Mouse (Mus musculus): ENCODE data around the gene Ak8.

Ak8 gene

DNA sequence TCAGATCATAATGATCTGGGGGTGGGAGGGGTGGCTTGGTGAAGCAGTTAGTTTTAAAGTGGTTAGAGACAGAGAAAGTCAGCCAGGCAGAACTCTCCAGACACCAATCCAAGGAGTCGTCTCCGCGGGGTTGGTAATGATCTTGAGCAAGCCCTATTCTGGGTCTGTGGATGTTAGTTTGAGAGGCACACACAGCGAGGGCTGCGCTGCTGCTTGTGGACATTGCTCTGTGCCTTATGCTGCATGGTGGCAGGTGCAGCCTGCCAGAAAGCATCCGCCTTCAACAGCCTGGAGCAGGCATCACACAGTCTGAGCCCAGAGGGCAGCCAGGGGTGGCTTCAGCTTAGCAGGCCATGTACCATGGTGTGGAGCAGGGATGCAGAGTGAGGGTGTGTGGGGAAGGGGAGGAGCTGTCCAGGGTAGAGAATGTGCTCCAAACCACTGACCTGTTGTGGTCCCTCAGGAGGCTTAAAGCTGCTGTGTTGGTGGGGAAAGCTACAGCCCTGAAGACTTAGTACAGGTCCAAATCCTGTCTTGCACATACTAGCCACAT, 87.2 kb downstream of the Ak8 start:
- DNase-seq (ENCODE audit: inconsistent age in 2 of 2, low spot score in 1 of 2) = no peak

DNA sequence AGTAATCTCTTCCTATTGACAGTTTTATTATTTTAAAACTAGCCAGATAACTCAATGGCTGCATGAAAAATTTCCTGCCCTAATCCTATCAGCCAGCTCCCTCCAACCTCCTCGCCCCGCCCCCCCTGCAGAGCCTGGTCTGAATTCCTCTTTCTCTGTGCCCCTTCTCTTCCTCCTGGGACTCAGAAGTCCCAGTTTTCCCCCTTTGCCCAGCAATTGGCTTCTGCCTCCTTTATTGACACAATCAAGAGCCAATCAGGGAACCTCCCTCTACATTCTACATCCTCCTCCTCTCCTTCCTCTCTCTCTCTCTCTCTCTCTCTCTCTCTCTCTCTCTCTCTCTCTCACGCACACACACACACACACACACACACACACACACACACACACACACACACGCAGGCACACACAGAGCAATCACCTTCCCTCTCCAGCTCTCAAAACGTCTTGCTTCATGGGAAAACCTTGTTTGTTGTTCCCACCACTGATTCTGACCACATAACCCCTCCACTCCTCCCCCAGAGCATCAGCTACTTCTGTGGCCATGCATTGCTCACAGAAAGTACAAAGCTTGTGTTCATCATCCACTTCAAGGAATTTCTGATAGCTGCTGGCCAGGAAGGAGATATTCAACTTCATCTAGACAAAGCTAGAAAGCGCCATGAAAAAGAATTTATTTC, 93.1 kb downstream of the Ak8 start:
- DNase-seq (ENCODE audit: inconsistent age in 2 of 2, low spot score in 1 of 2) = peak in 1 of 2 experiments; percentile 39

DNA sequence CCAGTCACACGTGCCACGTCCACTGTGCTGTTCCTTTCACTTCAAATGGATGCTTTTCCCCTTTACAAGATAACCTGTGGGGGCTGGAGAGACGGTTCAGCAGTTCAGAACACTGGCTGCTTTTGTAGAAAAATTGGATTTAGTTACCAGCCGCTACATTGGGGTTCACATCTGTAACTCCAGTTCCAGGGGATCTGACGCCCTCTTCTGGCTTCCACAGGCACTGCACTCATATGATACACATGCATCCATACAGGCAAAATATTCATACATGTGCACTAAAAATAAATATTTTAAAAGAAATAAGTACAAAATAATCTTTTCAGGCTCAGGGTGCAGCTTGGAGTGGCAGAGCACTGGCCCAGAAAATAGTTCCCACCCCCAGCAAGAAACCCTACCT, 94.7 kb downstream of the Ak8 start:
- no peak for DNase-seq (ENCODE audit: inconsistent age in 2 of 2, low spot score in 1 of 2)

DNA sequence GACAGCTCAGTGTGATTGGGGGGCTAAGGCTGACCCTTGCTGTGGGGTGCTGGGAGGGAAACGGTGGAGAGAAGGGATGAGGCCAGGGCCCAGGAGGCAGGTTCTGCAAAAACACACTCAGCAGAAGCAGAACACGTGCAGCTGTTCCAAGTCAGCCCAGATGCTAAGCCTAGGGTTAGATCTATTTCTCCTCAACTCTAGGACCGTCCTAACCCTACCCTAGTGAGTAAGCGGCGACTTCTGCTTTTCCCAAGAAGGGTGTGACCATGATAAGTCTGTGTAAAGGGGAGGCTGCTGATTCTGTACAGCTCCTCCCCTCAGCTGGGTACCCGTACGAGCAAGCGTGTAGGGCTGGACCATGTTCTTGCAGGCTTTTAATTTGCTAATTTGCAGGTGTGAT, 96.3 kb downstream of the Ak8 start:
- no peak for DNase-seq (ENCODE audit: inconsistent age in 2 of 2, low spot score in 1 of 2)

DNA sequence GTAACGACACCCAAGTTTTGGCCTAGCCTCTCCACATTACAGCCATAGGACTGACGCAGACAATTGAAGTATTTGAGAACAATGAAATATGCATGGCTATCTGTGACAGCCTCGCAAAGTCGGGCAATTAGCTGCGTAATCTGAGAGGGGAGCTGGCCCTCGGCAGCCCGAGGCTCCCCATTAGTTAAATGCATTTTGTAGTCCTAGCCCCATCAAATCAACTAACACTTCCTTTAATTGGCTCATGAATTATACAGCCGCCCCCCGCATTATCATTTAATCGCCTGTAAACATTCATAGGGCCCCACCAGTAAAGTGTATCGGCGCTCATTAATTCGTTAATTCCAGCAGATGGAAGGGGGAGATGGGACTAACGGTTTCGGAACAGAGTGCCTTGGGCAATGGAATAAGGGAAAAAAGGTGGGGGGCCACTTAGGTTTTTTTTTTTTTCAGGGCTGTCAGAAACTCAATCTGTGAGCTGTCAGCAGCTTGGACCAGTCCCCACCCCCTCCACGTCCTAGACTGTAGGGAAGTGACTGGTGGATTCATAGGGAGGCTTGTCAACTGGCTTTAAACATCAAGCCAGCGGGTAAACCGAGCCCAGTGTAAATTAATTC, 97.6 kb downstream of the Ak8 start:
- no peak for DNase-seq (ENCODE audit: inconsistent age in 2 of 2, low spot score in 1 of 2)

DNA sequence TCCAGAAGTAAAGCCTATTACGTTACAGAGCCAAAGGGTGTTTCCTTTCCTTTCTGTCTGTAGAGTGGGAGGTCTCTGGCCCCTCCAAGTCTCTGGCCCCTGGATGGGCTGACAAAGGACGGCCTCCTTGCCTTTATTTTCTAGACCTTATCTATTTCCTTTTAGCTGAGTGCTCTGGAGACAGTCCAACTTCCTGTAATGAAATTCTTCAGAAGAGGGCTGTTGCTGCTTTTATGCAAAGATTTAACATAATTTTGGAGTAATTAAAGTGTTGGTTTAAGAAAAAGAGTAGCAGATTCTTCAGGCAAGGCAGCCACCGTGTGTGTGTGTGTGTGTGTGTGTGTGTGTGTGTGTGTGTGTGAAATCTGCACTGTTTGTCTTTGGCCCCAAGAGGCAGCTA, 98.4 kb downstream of the Ak8 start:
- DNase-seq (ENCODE audit: inconsistent age in 2 of 2, low spot score in 1 of 2) = no peak

DNA sequence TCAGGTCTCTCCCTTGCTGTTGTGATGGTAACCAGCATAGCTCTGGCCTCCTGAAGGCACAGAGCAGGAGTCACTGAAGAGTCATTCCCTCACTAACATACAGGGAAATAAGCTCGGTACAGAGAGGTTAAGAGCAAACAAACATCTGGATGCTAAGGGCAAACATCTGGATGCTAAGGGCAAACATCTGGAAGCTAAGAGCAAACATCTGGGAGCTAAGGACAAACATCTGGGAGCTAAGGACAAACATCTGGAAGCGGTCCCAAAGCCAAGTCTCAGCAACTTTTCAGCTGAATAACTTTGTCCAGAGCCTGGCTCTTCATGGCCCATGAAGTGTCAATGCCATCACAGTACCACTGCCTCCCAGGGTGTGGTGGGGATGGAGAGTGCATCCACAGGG, 99.6 kb downstream of the Ak8 start:
- DNase-seq (ENCODE audit: inconsistent age in 2 of 2, low spot score in 1 of 2) = no peak

DNA sequence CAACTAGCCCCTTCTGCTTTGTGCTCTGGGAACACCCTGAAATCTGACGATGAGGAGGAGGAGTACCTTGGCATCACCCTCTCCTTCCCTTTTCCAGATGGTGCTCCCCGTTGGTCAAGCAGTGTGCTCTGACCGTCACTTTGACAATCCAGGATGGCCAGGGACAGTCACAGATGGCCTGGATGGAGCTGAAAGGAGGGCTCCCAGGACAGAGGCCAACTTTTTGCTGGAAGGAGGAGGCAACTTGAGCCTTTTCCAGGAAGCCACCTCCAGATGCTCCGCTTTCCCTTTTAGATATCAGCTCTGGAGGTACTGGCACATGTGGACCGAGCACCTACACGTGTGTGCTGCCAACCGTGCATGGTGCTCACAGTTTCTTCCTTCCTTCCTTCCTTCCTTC, 103.4 kb downstream of the Ak8 start:
- no peak for DNase-seq (ENCODE audit: inconsistent age in 2 of 2, low spot score in 1 of 2)

DNA sequence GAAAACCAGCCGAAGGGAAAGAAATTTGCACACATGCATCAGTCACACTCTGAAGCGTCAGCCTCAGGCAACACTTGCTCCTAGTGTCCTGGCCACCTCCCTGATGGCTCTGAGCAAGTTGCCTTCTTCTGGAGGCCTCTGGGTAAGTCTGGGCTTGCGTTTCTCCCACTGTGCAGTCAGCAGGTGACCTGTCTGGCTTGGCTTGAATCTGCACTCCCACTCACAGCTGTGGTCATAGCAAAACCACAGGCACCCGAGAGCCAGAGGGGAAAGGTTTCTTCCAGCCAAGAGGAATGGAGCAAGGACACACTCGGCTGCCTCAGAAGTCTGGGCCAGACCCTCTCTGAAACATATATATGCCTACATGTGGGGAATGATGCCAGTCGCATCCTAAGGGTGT, 108.9 kb downstream of the Ak8 start:
- DNase-seq (ENCODE audit: inconsistent age in 2 of 2, low spot score in 1 of 2) = no peak

DNA sequence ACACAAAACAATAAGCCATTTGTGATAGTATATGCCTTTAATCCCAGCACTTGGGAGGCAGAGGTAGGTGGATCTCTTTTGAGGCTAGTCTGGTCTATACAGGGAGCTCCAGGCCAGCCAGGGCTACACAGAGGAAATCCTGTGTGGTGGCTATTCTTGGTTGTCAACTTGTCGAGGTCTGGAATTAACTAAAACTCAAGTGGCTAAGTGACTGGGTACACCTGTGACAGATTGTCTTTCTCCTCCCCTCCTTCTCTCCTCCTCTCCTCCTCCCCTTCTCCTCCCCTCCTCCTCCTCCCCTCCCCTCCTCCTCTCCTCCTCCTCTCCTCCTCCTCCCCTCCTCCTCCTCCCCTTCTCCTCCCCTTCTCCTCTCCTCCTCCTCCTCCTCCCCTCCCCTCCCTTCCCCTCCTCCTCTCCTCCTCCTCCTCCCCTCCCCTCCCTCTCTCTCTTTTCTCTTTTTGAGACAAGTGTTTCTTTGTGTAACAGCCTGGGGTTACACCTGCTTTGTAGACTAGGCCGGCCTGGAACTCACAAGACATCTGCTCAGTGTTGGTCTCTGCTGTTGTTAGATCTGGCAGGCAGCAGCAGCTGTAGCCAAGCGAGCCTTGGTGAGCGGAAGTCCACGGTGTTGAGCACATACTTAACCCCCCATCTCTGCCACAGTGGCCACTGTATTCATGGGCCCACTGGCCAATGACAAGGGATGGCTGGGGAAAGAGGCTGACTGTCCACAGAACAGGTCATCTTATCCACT, 110.5 kb downstream of the Ak8 start:
- no peak for DNase-seq (ENCODE audit: inconsistent age in 2 of 2, low spot score in 1 of 2)

DNA sequence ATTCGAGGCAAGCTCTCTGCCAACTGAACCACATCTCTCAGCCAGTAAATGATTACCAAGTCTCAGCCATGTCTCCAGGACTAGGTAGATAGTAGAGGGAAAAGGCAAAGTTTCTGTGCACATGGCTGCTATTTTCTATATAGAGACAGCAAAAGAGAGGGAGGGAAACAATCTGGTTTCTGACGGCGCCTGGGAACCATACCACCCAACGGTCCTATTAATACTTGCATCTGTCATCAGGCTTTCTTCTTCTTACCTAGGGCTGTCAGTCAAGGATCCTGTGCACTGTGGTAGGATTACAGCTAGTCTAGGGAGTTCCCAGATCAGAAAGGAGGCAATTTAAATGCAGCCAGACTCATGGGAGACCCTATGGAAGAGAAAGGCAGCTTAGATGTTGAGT, 118.9 kb downstream of the Ak8 start:
- no peak for DNase-seq (ENCODE audit: inconsistent age in 2 of 2, low spot score in 1 of 2)

DNA sequence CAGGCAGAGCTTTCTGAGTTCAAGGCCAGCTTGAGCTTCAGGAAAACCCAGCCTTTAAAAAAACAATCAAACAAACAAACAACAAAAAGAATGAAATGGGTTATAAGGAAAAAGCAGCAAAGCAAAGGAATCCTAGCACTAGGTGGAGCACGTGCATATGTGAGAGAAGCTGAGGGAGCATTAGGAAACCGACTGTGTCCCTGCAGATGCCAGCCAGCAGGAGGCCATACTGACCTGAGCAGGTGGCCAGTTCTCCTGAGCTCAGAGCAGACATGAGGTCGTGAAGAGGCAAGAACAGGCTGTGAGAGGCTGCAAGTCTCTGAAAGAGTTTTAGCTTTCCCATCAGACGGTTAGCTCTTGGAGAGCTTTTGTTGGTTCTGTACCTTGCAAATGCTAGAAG, 129.3 kb downstream of the Ak8 start:
- no peak for DNase-seq (ENCODE audit: inconsistent age in 2 of 2, low spot score in 1 of 2)

DNA sequence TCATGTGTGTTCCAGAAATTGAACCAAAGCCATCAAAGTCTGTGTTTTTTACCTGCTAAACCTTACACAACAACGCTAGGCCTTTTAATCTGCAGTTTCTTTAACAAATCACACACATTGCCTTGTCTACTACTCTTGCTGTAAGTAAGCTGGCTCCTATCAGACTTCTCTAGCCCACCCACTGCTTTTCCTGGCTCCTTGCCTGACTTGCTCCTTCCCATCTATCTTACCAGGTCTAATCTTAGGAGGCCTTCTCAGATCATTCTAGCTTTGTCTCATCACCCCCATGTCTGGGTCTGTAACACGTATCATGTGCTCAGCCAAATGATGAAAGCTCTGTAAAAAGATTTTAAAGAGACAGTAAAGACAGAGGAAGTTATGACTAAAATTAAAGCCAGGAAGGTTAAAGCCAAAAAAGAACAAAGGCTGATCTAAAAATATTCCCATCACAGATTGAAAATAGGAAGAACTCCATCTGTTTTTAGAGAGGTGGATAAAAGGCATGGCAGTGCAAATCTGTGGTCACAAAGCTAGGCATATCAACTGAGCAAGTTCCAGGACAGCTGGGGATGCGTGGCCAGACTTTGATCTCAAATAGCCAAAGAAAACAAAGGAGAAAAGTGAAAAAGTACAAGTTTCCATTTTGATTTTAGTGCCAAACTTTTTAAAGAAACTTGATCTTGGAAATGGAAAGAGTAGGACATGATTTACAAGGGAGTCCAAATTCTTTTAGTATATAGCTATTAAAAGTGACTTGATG, 136.4 kb downstream of the Ak8 start:
- no peak for DNase-seq (ENCODE audit: inconsistent age in 2 of 2, low spot score in 1 of 2)

DNA sequence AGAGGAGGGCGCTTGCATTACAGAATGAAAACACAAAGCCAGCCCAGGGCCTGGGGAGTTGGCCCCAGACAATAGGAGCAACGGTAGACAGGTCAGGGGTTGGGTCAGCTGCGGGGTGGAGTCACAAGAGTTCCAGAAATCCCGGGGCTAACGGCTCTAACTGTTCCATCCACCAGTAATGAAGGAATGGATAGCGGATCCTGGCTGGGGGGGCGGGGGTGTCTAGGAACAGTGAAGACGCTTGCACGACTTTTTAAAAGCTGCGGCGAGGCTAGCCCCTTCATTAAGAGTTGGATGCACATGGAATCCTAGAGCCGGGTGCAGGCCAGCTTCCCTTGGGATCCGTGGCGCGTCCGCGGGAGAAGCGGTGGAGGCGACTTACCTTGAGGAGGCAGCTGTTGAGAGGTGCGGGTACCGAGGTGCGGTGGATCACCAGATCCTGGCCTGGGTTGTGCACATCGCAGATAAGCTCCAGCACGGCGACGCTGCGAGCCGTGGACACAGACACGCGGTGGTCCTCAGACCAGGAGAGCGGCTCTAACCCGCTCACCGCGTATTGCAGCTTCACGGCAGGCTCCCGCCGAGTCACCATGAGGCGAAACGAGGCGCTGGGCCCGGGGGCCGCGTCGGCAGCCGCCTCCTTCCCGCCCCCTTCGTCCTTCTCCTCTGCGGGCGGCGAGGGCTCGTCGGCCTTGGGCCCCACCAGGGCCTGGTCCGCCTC, 139.7 kb downstream of the Ak8 start:
- peak in 1 of 2 experiments; percentile 23 for DNase-seq (ENCODE audit: inconsistent age in 2 of 2, low spot score in 1 of 2)

DNA sequence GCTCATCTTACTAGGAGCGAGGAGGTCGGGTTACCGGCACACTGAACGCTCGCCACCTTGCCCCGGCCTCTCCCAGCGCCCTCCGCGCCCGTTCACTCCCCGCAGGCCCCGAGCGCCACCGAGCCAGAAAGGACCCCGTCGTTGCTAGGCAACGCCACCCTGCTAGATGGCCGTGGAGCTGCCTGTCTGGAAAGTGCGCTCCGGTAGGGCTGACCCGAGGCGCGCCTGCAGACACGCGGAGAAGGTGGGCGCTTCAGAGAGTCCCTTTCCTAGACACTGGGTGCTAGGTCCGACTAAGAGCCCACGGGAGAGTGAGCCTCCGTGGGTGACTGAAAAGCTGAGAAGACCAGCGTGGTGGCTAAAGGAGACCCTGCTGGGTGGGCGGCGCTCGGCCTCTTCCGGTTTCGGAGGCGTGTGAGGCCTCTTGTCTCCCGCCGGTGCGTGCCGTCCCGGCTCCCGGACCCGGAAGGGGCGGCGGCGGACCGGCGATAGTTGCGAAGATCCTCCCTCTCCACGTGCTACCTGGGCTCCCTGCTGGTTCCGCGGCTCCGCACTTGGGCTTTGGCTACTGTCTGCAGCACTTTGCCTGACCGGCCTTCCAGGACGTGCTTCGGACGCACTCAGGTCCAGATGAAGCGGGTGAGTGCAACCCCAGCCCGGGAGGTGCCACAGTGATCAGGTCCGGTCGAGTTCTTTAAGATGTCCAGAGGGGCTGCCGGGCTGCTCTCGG, 140.4 kb downstream of the Ak8 start, which contains the start of the genes Gtf3c4 and Ddx31:
Gene Gtf3c4, minus strand, starts transcription at position 139 of the 730 bp plus-strand sequence.
Gene Ddx31, plus strand, starts transcription at position 185 of the 730 bp plus-strand sequence.
- DNase-seq (ENCODE audit: inconsistent age in 2 of 2, low spot score in 1 of 2) = peak; percentile 95 to 99

DNA sequence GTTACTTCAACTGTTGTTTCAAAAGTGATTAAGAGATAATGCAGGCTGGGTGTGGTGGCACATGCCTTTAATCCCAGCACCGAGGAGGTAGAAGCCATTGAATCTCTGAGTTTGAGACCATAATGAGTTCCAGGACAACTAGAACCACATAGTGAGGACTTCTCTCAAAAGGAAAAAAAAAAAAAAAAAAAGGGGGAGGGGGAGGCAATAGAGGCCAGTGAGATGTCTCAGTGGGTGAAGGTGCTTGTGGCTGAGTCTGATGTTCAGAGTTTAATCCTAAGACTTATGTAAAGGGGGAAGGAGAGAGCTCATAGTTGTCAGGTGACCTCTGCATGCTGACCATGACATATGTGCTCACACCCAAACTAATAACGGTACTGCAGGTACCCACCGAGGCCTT, 142.1 kb downstream of the Ak8 start:
- DNase-seq (ENCODE audit: inconsistent age in 2 of 2, low spot score in 1 of 2) = no peak

DNA sequence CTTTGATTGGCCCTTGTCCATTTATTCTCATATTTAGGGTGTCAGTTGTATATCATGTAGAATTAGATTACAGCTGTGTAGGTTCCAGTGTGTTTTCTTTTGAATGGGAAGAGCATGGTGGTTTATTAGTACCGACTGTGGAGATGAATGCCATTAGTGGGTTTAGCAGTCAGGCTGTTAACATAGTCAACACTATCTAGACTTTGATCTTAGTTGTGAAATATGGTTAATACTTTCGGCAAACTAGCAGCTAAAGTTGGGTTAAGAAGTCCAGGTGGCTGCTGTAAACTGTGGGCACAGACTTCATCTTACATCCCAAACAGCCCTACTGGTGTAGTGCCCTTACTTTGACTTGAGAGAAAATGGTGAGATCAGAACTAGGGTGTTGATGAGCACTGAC, 148.9 kb downstream of the Ak8 start:
- DNase-seq (ENCODE audit: inconsistent age in 2 of 2, low spot score in 1 of 2) = no peak

DNA sequence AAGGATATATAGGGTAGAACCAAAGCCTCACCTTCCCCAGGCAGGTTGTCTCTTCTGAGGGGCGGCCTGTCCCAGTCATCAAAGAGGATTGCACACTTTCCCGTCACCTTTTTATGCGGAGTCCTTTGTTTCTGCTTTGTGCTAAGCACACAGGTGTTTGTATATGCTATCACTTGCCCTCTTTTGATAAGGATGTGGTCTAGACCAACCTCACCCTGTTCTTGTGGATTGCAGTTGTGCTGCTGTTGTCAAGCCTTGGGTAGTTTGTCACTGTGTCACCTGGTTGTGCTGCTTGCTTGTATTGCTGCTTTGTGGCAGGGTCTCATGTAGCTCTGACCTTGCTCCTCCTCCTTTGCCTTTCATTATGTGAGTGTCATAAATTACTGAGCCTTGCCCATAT, 152.6 kb downstream of the Ak8 start:
- no peak for DNase-seq (ENCODE audit: inconsistent age in 2 of 2, low spot score in 1 of 2)

DNA sequence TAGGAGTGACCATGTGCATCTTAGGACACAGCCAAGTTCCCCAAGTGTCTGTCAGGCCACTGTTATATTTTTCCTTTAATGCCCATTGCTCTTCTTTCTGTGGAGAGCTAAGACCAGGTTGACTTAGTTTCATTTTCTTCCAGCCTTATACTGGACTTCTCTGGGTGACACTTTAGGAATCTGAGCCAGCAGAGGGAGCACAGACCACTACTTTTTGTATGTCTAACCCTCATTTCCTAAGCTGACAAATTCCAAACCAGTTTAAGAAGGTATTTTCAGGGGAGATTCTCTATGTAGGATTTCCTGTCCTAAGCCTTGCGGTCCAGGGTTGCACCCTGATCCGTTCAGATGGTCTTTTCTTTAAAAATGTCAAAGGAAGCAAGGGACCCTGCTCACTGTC, 155.8 kb downstream of the Ak8 start:
- DNase-seq (ENCODE audit: inconsistent age in 2 of 2, low spot score in 1 of 2) = no peak

DNA sequence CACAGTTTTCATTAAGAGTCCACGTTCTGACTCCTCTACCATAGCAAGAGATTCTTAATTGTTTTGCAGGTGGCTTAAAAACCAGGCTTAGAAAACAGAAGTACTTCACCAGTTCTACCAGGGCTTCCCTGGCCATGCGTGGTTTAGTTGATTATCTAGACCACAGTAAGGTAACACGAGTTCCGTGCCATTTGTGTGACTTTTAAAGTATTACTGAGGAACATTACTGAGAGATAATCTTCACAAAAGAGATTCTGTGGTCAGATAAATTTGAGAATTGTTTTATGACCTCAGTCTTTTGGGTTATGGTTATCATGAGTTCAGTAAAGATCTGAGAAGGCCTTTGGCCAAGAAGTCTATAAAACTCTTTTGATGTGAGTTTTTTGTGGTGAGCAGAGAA, 159.3 kb downstream of the Ak8 start:
- DNase-seq (ENCODE audit: inconsistent age in 2 of 2, low spot score in 1 of 2) = no peak

Data from adrenal gland, adult (tissue).